In the genomic region with DNA sequence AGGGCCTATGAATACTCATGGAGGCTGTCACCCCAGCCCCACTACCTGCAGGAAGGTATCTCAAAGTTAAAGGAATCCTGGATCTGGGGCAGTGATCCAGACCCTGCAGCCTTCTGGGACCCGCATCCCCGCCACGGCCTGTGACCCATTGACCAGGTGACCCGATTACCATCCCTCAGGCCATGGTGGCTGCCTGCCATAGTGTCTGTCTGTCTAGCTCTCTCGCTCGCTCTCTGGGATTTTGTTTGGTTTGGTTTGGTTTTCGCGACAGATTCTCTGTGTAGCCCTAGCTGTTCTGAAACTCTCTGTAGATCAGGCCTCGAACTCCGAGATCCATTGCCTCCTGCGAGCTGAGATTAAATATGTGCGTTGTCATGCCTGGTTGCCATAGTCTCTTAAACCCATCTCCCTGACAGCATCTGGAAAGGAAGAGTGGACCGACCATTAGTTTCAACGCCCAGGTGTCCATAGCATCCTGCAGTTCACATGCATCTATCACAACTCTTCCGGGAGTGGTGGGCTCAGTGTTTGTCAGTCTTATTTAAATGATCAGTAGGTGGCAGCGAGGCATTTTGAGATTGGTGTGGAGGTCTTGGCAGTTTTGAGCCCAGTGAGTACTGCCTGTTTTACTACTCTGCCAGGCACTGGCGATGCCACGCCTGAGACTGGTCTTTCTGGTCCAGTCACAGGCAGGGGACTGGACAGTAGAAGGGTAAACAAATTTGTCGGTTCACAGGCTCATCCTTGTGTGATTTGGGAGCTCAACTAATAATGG, we compare ENCODE assay signal across 8 mouse cellular contexts. TPM values are rescaled to one million over a fixed set of nuclear protein-coding genes. Genes with fewer than 3 reads are reported as not detected.
DNase-seq lines count a peak whose midpoint lies in the region; ATAC-seq lines count a peak whose summit lies in the region.

No protein-coding gene starts in this region.

- peak; percentile 45 for DNase-seq in adrenal gland, adult 2 months
- no peak for DNase-seq in adrenal gland, adult 18-20 months (ENCODE audit: low spot score in 2 of 2)
- DNase-seq in lung, postnatal 14 days: no peak
- DNase-seq in forebrain, embryonic 11.5 days (ENCODE audit: low spot score): no peak
- DNase-seq in kidney, postnatal 10 days: peak; percentile 29
- DNase-seq in ovary, adult 18-20 months (ENCODE audit: low spot score): no peak

- H3K36me3 ChIP-seq in lung, embryonic 16.5 days (ENCODE audit: control insufficient read depth, insufficient read depth, low read length): peaks cover 8% of the 10 kb centered on the region
- H3K36me3 ChIP-seq in forebrain, embryonic 11.5 days (ENCODE audit: control insufficient read depth, insufficient read depth, low read length): no peaks in the 10 kb centered on the region; the same call in 1 of the 2 replicates
- peaks cover 31% of the 10 kb centered on the region for H3K36me3 ChIP-seq in neural tube, embryonic 12.5 days

- WGBS in lung, embryonic 16.5 days: 15% methylated on average over 19 of the region's 19 CpGs
- 24% methylated on average over 19 of the region's 19 CpGs for WGBS in forebrain, embryonic 11.5 days
- WGBS in neural tube, embryonic 12.5 days: 21% methylated on average over 19 of the region's 19 CpGs

- peak overlapping the region; percentile 85 for H3K4me3 ChIP-seq in lung, embryonic 16.5 days (ENCODE audit: low read length)
- H3K4me3 ChIP-seq in forebrain, embryonic 11.5 days (ENCODE audit: low read depth, low read length): peak overlapping the region; percentile 89
- H3K4me3 ChIP-seq in neural tube, embryonic 12.5 days: peak overlapping the region; percentile 87

- peak overlapping the region; percentile 85 for H3K4me2 ChIP-seq in lung, embryonic 16.5 days (ENCODE audit: low read depth, low read length)
- H3K4me2 ChIP-seq in forebrain, embryonic 11.5 days (ENCODE audit: low read depth, low read length, severe bottlenecking): peak overlapping the region; percentile 67
- H3K4me2 ChIP-seq in neural tube, embryonic 12.5 days (replicated peaks): peak overlapping the region; percentile 89

- H3K27me3 ChIP-seq in lung, embryonic 16.5 days (ENCODE audit: control insufficient read depth, insufficient read depth, low read depth, low read length): no peaks in the 10 kb centered on the region
- no peaks in the 10 kb centered on the region for H3K27me3 ChIP-seq in forebrain, embryonic 11.5 days (ENCODE audit: control insufficient read depth, insufficient read depth, low read length)
- H3K27me3 ChIP-seq in neural tube, embryonic 12.5 days (replicated peaks): no peaks in the 10 kb centered on the region

- peaks cover 37% of the 10 kb centered on the region for H3K4me1 ChIP-seq in lung, embryonic 16.5 days (replicated peaks; ENCODE audit: control insufficient read depth, insufficient read depth, low read length)
- peaks cover 13% of the 10 kb centered on the region for H3K4me1 ChIP-seq in forebrain, embryonic 11.5 days (replicated peaks; ENCODE audit: control insufficient read depth, insufficient read depth, low read length)
- peaks cover 49% of the 10 kb centered on the region for H3K4me1 ChIP-seq in neural tube, embryonic 12.5 days

- no peaks in the 10 kb centered on the region for H3K9me3 ChIP-seq in lung, embryonic 16.5 days (ENCODE audit: control insufficient read depth, low read length)
- no peaks in the 10 kb centered on the region for H3K9me3 ChIP-seq in forebrain, embryonic 11.5 days (ENCODE audit: control insufficient read depth, low read length)
- no peaks in the 10 kb centered on the region for H3K9me3 ChIP-seq in neural tube, embryonic 12.5 days

- ATAC-seq in lung, embryonic 16.5 days (ENCODE audit: low read depth): no peak
- no peak for ATAC-seq in forebrain, embryonic 11.5 days (replicated peaks; ENCODE audit: low FRiP score)
- no peak; the same call in 1 of the 2 replicates for ATAC-seq in neural tube, embryonic 12.5 days (ENCODE audit: low FRiP score, low read depth)

- peak overlapping the region; percentile 79 for H3K9ac ChIP-seq in lung, embryonic 16.5 days (ENCODE audit: low read length)
- H3K9ac ChIP-seq in forebrain, embryonic 11.5 days (ENCODE audit: low read length): peak overlapping the region; percentile 58
- peak overlapping the region; percentile 67 for H3K9ac ChIP-seq in neural tube, embryonic 12.5 days

- peak overlapping the region; percentile 26; the same call in 1 of the 2 replicates for H3K27ac ChIP-seq in lung, embryonic 16.5 days (ENCODE audit: low read length)
- no peak overlapping the region; the same call in 1 of the 2 replicates for H3K27ac ChIP-seq in forebrain, embryonic 11.5 days (ENCODE audit: low read depth, low read length)
- H3K27ac ChIP-seq in neural tube, embryonic 12.5 days: peak overlapping the region; percentile 53; the same call in 1 of the 2 replicates

RNA-seq across cellular contexts. Expression of a gene that starts 0.6 kb away (rescaled TPM):
- 10 to 100 TPM; 29.2 to 39.3 TPM for total RNA-seq in adrenal gland, adult 2 months (2021)
- polyA plus RNA-seq in adrenal gland, adult 2 months (2012; rRNA removed): 30.2 and 38.2 TPM in 2 replicates
- 10 to 100 TPM; 33.8 to 37.7 TPM for total RNA-seq in adrenal gland, adult 18-20 months (2021)
- polyA plus RNA-seq in lung, embryonic 16.5 days (2015; fragmentation: Nextera tagmentation; extraction: Ambion mirVana): 21.3 and 26.2 TPM in 2 replicates
- polyA plus RNA-seq in forebrain, embryonic 11.5 days (2014; fragmentation: Nextera tagmentation; extraction: Ambion mirVana): 25.5 and 27.6 TPM in 2 replicates
- 27.8 and 30.7 TPM in 2 replicates for polyA plus RNA-seq in neural tube, embryonic 12.5 days (2016; fragmentation: Nextera tagmentation; extraction: Ambion mirVana)

RNA-seq across cellular contexts. Expression of a gene that starts 0.8 kb away (rescaled TPM):
- 10 to 100 TPM; 10.4 to 12.2 TPM for total RNA-seq in adrenal gland, adult 2 months (2021)
- 6.5 and 8.6 TPM in 2 replicates for polyA plus RNA-seq in adrenal gland, adult 2 months (2012; rRNA removed)
- total RNA-seq in adrenal gland, adult 18-20 months (2021): 10 to 100 TPM; 11.2 to 13.8 TPM
- 4.5 and 4.8 TPM in 2 replicates for polyA plus RNA-seq in lung, embryonic 16.5 days (2015; fragmentation: Nextera tagmentation; extraction: Ambion mirVana)
- 14.6 and 15.5 TPM in 2 replicates for polyA plus RNA-seq in forebrain, embryonic 11.5 days (2014; fragmentation: Nextera tagmentation; extraction: Ambion mirVana)
- 26.6 and 29.1 TPM in 2 replicates for polyA plus RNA-seq in neural tube, embryonic 12.5 days (2016; fragmentation: Nextera tagmentation; extraction: Ambion mirVana)

RNA-seq across cellular contexts. Expression of a gene that starts 38.9 kb away (rescaled TPM):
- total RNA-seq in adrenal gland, adult 2 months (2021): not detected
- not detected in 2 replicates for polyA plus RNA-seq in adrenal gland, adult 2 months (2012; rRNA removed)
- not detected for total RNA-seq in adrenal gland, adult 18-20 months (2021)
- polyA plus RNA-seq in lung, embryonic 16.5 days (2015; fragmentation: Nextera tagmentation; extraction: Ambion mirVana): 122 and 163 TPM in 2 replicates
- polyA plus RNA-seq in forebrain, embryonic 11.5 days (2014; fragmentation: Nextera tagmentation; extraction: Ambion mirVana): 0.29 TPM in 1 of 2 replicates, not detected in the other
- polyA plus RNA-seq in neural tube, embryonic 12.5 days (2016; fragmentation: Nextera tagmentation; extraction: Ambion mirVana): 3.1 and 5.0 TPM in 2 replicates

RNA-seq across cellular contexts. Expression of a gene that starts 48.4 kb away (rescaled TPM):
- total RNA-seq in adrenal gland, adult 2 months (2021): 10 to 100 TPM; 75.4 to 97.8 TPM
- 135 and 174 TPM in 2 replicates for polyA plus RNA-seq in adrenal gland, adult 2 months (2012; rRNA removed)
- total RNA-seq in adrenal gland, adult 18-20 months (2021): 10 to 100 TPM; 54.8 to 85.8 TPM
- 16.3 and 17.8 TPM in 2 replicates for polyA plus RNA-seq in lung, embryonic 16.5 days (2015; fragmentation: Nextera tagmentation; extraction: Ambion mirVana)
- 15.0 and 15.6 TPM in 2 replicates for polyA plus RNA-seq in forebrain, embryonic 11.5 days (2014; fragmentation: Nextera tagmentation; extraction: Ambion mirVana)
- 9.4 and 10.2 TPM in 2 replicates for polyA plus RNA-seq in neural tube, embryonic 12.5 days (2016; fragmentation: Nextera tagmentation; extraction: Ambion mirVana)

RNA-seq across cellular contexts. Expression of a gene that starts 53.9 kb away (rescaled TPM):
- total RNA-seq in adrenal gland, adult 2 months (2021): 1 to 10 TPM in 1 of 2 experiments, not detected in 1; 9.8 TPM
- polyA plus RNA-seq in adrenal gland, adult 2 months (2012; rRNA removed): not detected in 2 replicates
- total RNA-seq in adrenal gland, adult 18-20 months (2021): under 1 TPM in 1 of 2 experiments, not detected in 1; 0.42 TPM
- polyA plus RNA-seq in lung, embryonic 16.5 days (2015; fragmentation: Nextera tagmentation; extraction: Ambion mirVana): 2.9 and 4.2 TPM in 2 replicates
- not detected in 2 replicates for polyA plus RNA-seq in forebrain, embryonic 11.5 days (2014; fragmentation: Nextera tagmentation; extraction: Ambion mirVana)
- polyA plus RNA-seq in neural tube, embryonic 12.5 days (2016; fragmentation: Nextera tagmentation; extraction: Ambion mirVana): 0.45 TPM in 1 of 2 replicates, not detected in the other

Comparison
In these comparisons a context has a peak if more than half of its experiments do, and no peak if none do; other contexts are left out.
1. DNase-seq: peak in adrenal gland, adult 2 months (single experiment) and kidney, postnatal 10 days (single experiment); none in adrenal gland, adult 18-20 months (0 of 2), lung, postnatal 14 days (single experiment), forebrain, embryonic 11.5 days (single experiment) and ovary, adult 18-20 months (single experiment).
2. RNA of a gene that starts 38.9 kb away (polyA plus RNA-seq): 122 to 163 TPM in lung, embryonic 16.5 days; 3.1 to 5.0 TPM in neural tube, embryonic 12.5 days, 0.29 TPM in forebrain, embryonic 11.5 days and not detected in adrenal gland, adult 2 months; every median in the first group is over 10 times any median in the second.
3. Peak in every context shown above with its lines, with median percentiles within 50 percentile points of each other: H3K4me2 ChIP-seq, H3K4me3 ChIP-seq and H3K9ac ChIP-seq.